Mouse (Mus musculus): ENCODE results near the gene Wdr38.

The Wdr38 gene

GRCm38 (mm10) chr2:39048515-39048914, 51.2 kb downstream of the Wdr38 start:
- DNase-seq (ENCODE audit: low read depth, low spot score) = no peak
